Mouse (Mus musculus) fibroblast of lung, adult 2 months (primary cell): ENCODE data around the gene Agpat3.
"Not testable (repeated sequence)": the region's sequence is repeated elsewhere in the genome, so short reads cannot be mapped to it uniquely, and the experiment has no call there.

Source experiments
- DNase-seq: peaks from one replicate; pipeline ENCODE4 v3.0.0-alpha.2; 2011; ENCODE audit warnings: low read depth

Agpat3 gene

GRCm38 (mm10) chr10:78361951-78362350 lies 9.7 kb upstream of the Agpat3 start:
- peak; percentile 56 for DNase-seq

DNA sequence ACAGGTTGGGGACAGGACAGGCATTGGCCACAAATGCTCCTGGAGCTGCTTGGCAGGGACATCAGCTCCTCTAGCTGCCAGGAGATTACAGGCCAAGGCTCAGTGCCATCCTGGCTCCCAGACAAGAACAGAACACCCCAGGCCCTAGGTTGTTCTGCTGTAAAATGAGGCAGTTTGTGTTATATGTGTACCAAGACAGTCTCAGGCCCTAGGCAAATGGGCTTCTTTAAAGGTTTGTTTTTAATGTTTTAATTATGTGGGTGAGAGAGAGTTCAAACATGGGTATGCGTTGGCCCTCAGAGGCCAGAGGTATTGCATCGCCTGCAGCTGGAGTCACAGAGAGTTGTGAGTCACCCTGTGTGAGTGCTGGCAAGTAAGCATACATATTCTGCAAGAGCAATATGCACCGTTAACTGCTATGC lies 8.0 kb upstream of the Agpat3 start:
- peak; percentile 65 for DNase-seq

DNA sequence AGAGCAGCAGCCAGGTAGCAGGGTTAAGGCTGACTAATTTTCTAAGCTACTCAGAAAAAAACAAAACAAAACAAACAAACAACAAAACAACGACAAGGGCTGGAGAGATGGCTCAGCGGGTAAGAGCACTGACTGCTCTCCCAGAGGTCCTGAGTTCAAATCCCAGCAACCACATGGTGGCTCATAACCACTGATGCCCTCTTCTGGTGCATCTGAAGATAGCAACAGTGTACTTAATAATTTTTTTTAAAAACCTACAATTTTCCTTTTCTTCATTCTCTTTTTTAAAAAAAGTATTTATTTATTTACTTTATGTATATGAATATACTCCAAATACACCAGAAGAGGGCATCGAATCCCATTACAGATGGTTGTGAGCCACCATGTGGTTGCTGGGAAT lies 6.7 kb upstream of the Agpat3 start:
- DNase-seq: not testable (repeated sequence)

- no peak for DNase-seq
Measured at GRCm38 (mm10) chr10:78358266-78358665, 6.0 kb upstream of the Agpat3 start.

- no peak for DNase-seq
Measured at GRCm38 (mm10) chr10:78357742-78358141, 5.5 kb upstream of the Agpat3 start.

DNA sequence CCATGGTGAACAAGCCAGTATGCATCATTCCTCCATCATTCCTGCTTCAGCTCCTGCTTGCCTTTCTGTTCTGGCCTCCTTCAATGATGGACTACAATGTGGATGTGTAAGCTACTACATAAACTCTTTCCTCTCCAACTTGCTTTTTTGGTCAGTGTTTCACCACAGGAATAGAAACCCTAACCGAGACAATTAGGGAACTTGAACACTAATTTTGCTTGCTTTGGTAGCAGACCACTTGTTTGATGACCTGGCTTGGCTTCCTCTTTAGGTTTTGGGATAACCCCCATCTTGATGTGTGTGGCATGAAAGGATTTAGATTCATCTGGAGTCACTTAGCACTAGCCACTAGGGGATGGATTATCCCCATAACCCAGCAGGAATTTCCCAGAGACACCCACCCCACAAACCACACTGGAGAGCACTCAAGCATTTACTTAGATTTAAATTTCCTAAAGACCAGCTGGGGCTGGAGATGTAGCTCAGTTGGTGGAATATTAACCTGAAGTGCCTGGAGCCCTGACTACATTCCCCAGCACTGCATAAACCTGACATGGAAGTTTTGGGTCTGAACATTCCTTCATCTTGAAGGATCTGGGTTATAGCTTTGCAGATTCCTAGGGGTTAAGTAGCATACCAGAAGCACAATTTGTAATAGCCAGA lies 3.8 kb upstream of the Agpat3 start:
- no peak for DNase-seq

GRCm38 (mm10) chr10:78353196-78353595 lies 907 bp upstream of the Agpat3 start:
- DNase-seq: no peak

- no peak for DNase-seq
Measured at GRCm38 (mm10) chr10:78352666-78353030, 359 bp upstream of the Agpat3 start.

- DNase-seq: no peak
Measured at GRCm38 (mm10) chr10:78351564-78351886, 764 bp downstream of the Agpat3 start.

GRCm38 (mm10) chr10:78350796-78351556 lies 1.3 kb downstream of the Agpat3 start:
- DNase-seq: no peak

DNA sequence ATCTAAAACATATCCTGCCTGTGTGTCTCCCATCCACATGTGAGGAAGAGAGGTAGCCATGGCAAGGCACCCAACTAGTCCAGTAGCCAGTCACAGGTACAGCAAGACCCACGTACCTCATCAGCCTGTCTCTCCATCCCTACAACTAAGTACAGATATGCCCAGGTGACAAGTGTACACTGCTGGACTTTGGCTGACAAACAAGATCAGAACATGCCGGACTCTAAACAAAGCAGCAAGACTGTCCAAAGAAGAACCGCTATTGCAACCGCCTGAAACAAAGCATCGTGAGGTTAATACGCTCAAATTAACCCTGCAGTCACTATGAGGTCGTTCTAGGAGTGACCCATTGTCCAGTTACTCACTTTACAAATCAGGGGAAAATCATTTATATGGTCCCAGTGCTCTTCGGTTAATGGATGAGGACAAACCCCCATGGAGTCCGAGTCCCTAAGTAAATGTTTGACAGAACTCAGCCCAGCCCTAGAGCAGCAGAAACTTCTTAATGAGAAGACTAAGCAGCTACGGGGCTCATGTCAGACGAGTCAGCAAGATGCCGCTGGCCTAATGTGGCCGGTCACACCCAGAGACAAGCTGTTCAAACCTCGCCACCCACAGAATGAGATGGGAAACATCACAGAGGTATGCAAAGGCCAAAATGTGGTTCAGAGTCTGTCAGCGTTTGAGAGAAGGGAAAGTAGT lies 2.7 kb downstream of the Agpat3 start:
- DNase-seq: no peak

- no peak for DNase-seq
Measured at GRCm38 (mm10) chr10:78348211-78348610, 4.1 kb downstream of the Agpat3 start.

GRCm38 (mm10) chr10:78347486-78347885 lies 4.8 kb downstream of the Agpat3 start:
- DNase-seq: no peak

DNA sequence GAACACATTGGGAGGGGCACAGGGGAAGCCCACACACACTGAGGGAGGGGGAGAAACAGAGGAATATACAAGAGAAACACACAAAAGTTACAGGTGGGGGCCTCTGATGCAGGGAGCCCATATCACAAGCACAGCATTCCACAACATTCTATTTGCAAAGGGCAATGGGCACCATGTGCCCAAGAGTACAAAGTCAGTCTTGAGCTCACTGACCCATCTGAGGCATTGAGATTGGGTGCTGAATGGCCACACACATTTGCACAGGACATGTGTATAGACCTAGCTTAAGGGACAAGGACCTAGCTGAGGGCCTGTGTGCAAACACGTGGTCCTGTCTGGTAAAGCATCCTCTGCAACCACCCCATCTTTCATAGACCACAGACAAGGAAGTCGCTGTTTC lies 6.8 kb downstream of the Agpat3 start:
- DNase-seq: no peak

- DNase-seq: no peak
Measured at GRCm38 (mm10) chr10:78342091-78342490, 10.2 kb downstream of the Agpat3 start.

DNA sequence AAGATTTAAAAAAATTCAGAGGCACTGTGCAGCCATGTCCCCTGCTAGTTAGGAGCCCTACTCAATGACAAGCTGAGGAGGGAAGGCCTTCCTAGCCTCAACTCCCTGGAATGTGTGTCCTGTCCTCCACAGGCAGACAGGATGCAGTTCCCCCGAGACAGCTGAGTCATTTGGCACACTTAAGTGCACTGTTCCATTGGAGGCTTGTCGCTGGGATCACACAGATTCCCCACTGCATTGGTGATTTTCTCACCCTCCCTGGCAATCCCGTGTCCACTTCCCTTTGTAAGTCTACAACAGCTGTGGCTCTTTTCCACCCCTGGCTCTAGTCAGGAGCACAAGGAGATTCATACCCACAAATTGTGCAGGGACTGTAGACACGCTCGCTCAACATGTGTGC lies 14.1 kb downstream of the Agpat3 start:
- DNase-seq: peak; percentile 62

- DNase-seq: no peak
Measured at GRCm38 (mm10) chr10:78334923-78335561, 17.2 kb downstream of the Agpat3 start.

DNA sequence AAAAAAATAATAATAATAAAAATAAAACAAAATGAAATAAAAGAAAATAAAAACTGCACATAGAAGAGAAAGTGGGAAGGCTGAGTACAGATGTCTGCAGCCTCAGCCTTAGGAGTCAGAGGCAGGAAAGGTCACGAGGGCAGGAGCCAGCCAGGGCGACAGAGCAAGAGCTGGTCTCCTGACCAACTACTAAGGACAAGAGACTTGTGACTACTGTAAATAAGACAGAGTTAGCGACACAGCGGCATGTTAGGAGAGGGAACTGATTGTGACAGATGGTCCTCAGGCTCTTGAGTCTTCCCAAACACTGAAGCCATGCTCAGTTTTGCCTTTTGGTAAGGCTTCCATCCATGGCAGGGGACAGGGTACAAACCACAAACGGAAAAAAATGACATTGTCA lies 20.7 kb downstream of the Agpat3 start:
- no peak for DNase-seq

DNA sequence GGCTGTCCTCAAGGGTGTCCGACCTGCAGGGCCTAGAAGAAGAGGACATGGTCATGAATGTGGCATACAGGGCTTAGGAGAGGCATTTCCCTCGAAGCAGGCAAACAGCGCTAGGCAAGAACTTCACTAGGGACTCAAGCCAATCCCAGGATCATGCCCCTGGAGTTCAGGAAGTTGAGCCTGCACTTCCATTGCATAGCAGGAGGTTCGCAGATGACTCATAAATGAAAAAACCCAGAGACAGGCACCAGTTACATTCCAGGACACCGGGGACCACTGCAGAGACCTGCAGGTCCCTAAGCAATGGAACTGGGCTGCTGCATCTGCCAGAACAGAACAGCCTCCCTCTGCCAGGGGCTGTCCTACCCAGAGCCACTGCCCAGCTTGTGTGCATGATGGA lies 23.0 kb downstream of the Agpat3 start:
- DNase-seq: no peak

DNA sequence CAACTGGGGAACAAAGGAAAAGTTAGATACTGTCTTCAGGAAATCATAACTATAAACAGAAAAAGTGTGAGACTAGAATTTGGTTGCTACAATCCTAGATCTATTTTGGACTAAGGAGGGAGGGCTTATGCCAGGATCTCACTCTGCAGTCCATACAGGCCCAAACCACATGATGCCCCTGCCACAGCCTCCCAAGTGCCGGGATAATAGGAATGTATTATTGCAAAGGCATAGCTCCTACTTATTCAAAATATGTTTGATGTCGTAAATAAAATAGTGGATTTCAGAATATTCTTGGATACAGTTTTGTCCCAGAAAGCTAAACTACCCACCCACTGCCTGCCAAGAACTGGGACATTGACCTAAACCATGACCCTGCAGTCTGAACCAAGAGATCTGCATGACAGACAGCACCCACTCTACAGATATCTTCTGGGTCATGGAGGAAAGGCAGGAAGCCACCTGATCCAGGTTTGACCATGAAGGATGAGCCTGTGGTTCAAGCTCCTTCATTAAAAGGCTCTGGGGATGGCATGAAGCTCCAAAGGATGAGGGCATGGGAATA lies 24.2 kb downstream of the Agpat3 start:
- no peak for DNase-seq

- no peak for DNase-seq
Measured at GRCm38 (mm10) chr10:78325916-78326647, 26.2 kb downstream of the Agpat3 start.
